In the genomic region with DNA sequence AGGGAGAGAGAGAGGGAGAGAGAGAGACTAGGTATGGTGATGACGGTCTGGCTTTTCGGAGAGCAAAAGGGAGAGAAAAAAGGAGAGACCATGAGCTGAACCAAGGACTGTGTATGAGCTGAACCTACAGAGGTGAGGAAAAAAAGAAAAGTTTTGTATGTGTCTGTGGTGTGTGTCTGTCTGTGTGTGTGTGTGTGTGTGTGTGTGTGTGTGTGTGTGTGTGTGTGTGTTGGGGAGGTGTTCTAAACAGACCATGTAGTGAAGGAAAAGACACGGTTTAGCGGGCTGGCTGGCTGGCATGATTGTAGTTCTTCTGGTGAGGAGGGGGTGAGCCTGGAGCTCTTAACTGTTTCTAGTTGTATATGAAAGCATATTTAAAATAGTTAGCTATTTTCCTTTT, we compare ENCODE assay signal across 9 mouse cellular contexts.
DNase-seq lines count a peak whose midpoint lies in the region; ATAC-seq and TF ChIP-seq lines count a peak whose summit lies in the region.
"Had no signal": no experiment of that assay in that cellular context is flagged by ENCODE, and none has a peak within 500 bp of the region (broad histone marks: within the 10 kb centered on the region; RNA-seq: fewer than 3 reads in every experiment).

No protein-coding gene starts in this region.

- no peak for DNase-seq in kidney, adult 9 months
- DNase-seq in intestine, embryonic 14.5 days (ENCODE audit: low spot score): no peak
- DNase-seq in left cerebral cortex, postnatal 36 days (ENCODE audit: low spot score in 2 of 2): no peak
- DNase-seq in layer of hippocampus, adult 9-10 months (ENCODE audit: low spot score): no peak

- peak overlapping the region; percentile 63 for H3K4me3 ChIP-seq in kidney, embryonic 15.5 days (replicated peaks)
- H3K4me3 ChIP-seq in embryonic fibroblast, embryonic 13.5 days (ENCODE audit: insufficient read depth, low read length): peak overlapping the region; percentile 64
- H3K4me3 ChIP-seq in intestine, embryonic 14.5 days (ENCODE audit: low read depth, low read length): peak overlapping the region; percentile 85
- peak overlapping the region; percentile 70 for H3K4me3 ChIP-seq in neural tube, embryonic 12.5 days

- intact Hi-C loops in left cerebral cortex, postnatal 36 days (cut with DNase I): loop anchor here (5.0 kb wide), 4 partner anchors 157 to 353 kb away; no protein-coding TSS in a partner anchor

- peaks cover 16% of the 10 kb centered on the region for H3K4me1 ChIP-seq in kidney, embryonic 15.5 days
- peaks cover 12% of the 10 kb centered on the region for H3K4me1 ChIP-seq in embryonic fibroblast, embryonic 13.5 days (ENCODE audit: control insufficient read depth, insufficient read depth, low read length)
- 0 out of 2 replicates have a peak, but pooled peaks cover 3% of the 10 kb centered on the region for H3K4me1 ChIP-seq in intestine, embryonic 14.5 days (replicated peaks; ENCODE audit: control insufficient read depth, insufficient read depth, low read length)
- peaks cover 18% of the 10 kb centered on the region for H3K4me1 ChIP-seq in neural tube, embryonic 12.5 days

- H3K36me3 ChIP-seq in kidney, embryonic 15.5 days: no peaks in the 10 kb centered on the region
- H3K36me3 ChIP-seq in intestine, embryonic 14.5 days (ENCODE audit: control insufficient read depth, insufficient read depth, low read length): no peaks in the 10 kb centered on the region
- H3K36me3 ChIP-seq in neural tube, embryonic 12.5 days: no peaks in the 10 kb centered on the region
- H3K36me3 ChIP-seq: G1E had no signal

- peak; percentile 56; the same call in 1 of the 2 replicates for TF ChIP-seq POLR2A in embryonic fibroblast, embryonic 13.5 days (IDR thresholded peaks at IDR 0.05; ENCODE audit: low read depth, low read length)

- H3K27ac ChIP-seq in kidney, embryonic 15.5 days: peak overlapping the region; percentile 91
- peak overlapping the region; percentile 100 for H3K27ac ChIP-seq in embryonic fibroblast, embryonic 13.5 days (ENCODE audit: insufficient read depth, low read length)
- H3K27ac ChIP-seq in intestine, embryonic 14.5 days (ENCODE audit: low read depth): peak overlapping the region; percentile 94
- peak overlapping the region; percentile 90 for H3K27ac ChIP-seq in neural tube, embryonic 12.5 days

- peak overlapping the region; percentile 64 for H3K9ac ChIP-seq in kidney, embryonic 15.5 days
- H3K9ac ChIP-seq in intestine, embryonic 14.5 days (ENCODE audit: low read length): peak overlapping the region; percentile 93
- peak overlapping the region; percentile 88 for H3K9ac ChIP-seq in neural tube, embryonic 12.5 days

- ATAC-seq in kidney, embryonic 15.5 days (replicated peaks; ENCODE audit: low FRiP score): peak; percentile 45
- peak; percentile 36; the same call in 1 of the 2 replicates for ATAC-seq in intestine, embryonic 14.5 days (replicated peaks; ENCODE audit: low FRiP score, low TSS enrichment, low read depth)
- ATAC-seq in neural tube, embryonic 12.5 days (ENCODE audit: low FRiP score, low read depth): peak; percentile 46; the same call in 1 of the 2 replicates
- no peak for ATAC-seq in megakaryocyte-erythroid progenitor cell, adult 5-6 weeks (replicated peaks; ENCODE audit: low FRiP score, low TSS enrichment, poor library complexity, severe bottlenecking)

- no peaks in the 10 kb centered on the region for H3K27me3 ChIP-seq in kidney, embryonic 15.5 days
- no peaks in the 10 kb centered on the region for H3K27me3 ChIP-seq in intestine, embryonic 14.5 days (replicated peaks; ENCODE audit: control insufficient read depth, insufficient read depth, low read length)
- H3K27me3 ChIP-seq in neural tube, embryonic 12.5 days (replicated peaks): no peaks in the 10 kb centered on the region

- 10% methylated on average over 4 of the region's 4 CpGs for WGBS in kidney, embryonic 15.5 days
- WGBS in intestine, embryonic 14.5 days: 4% methylated on average over 4 of the region's 4 CpGs
- WGBS in neural tube, embryonic 12.5 days: 2% methylated on average over 4 of the region's 4 CpGs

- H3K9me3 ChIP-seq in kidney, embryonic 15.5 days (replicated peaks): no peaks in the 10 kb centered on the region
- H3K9me3 ChIP-seq in intestine, embryonic 14.5 days (ENCODE audit: control insufficient read depth, low read length): no peaks in the 10 kb centered on the region
- no peaks in the 10 kb centered on the region for H3K9me3 ChIP-seq in neural tube, embryonic 12.5 days
- H3K9me3 ChIP-seq: G1E had no signal

- no peak for TF ChIP-seq CTCF in embryonic fibroblast, embryonic 13.5 days (IDR thresholded peaks at IDR 0.05; ENCODE audit: borderline replicate concordance, insufficient read depth, low read length)

- peak overlapping the region; percentile 79 for H3K4me2 ChIP-seq in kidney, embryonic 15.5 days
- H3K4me2 ChIP-seq in intestine, embryonic 14.5 days (ENCODE audit: low read length): peak overlapping the region; percentile 56
- peak overlapping the region; percentile 61 for H3K4me2 ChIP-seq in neural tube, embryonic 12.5 days (replicated peaks)
